Mouse (Mus musculus) limb, embryonic 15.5 days (tissue): ENCODE data around the gene Ano9. TPM values are rescaled to one million over a fixed set of nuclear protein-coding genes. Genes with fewer than 3 reads are reported as not detected.

Experiments used
- ATAC-seq: fragments of 200-750 bp; cut with Nextera tagmentation; 2 replicates; pipeline ENCODE4 v1.8.0; 2017; ENCODE audit warnings: low read depth, moderate TSS enrichment; ENCODE audit not compliant: insufficient number of reproducible peaks, low FRiP score, low TSS enrichment
- H3K27ac ChIP-seq: fragments of 300-500 bp; sonication (generic); 2 replicates; pipeline ENCODE4 v1.5.1; 2015; ENCODE audit warnings: moderate library complexity, mild to moderate bottlenecking, inconsistent platforms
- H3K27me3 ChIP-seq: fragments of 300-500 bp; sonication (generic); 2 replicates; pipeline ENCODE4 v1.6.1; 2015; ENCODE audit warnings: inconsistent platforms
- H3K36me3 ChIP-seq: fragments of 300-500 bp; sonication (generic); 2 replicates; pipeline ENCODE4 v1.6.1; 2015; ENCODE audit warnings: inconsistent platforms
- H3K4me1 ChIP-seq: fragments of 300-500 bp; sonication (generic); 2 replicates; pipeline ENCODE4 v1.6.1; 2015; ENCODE audit warnings: inconsistent platforms
- H3K4me2 ChIP-seq: fragments of 300-500 bp; sonication (generic); 2 replicates; pipeline ENCODE4 v1.6.1; 2015; ENCODE audit warnings: mild to moderate bottlenecking, inconsistent platforms
- H3K4me3 ChIP-seq: fragments of 300-500 bp; sonication (generic); 2 replicates; pipeline ENCODE4 v1.5.1; 2015; ENCODE audit warnings: mild to moderate bottlenecking, inconsistent platforms
- H3K9ac ChIP-seq: fragments of 300-500 bp; sonication (generic); 2 replicates; pipeline ENCODE4 v1.6.1; 2015; ENCODE audit warnings: inconsistent platforms
- H3K9me3 ChIP-seq: fragments of 300-500 bp; sonication (generic); 2 replicates; pipeline ENCODE4 v1.6.1; 2016; ENCODE audit warnings: inconsistent platforms
- WGBS: fragments of 180-500 bp; shearing (Covaris S2); methylation state at CpG from one replicate; pipeline ENCODE4 v1.1.7; 2015; 5-methylcytosine and 5-hydroxymethylcytosine counted together
- polyA plus RNA-seq: library from polyadenylated mRNA; unstranded; fragments of >200 nt; fragmentation: Nextera tagmentation; extraction: Ambion mirVana; gene quantifications from 2 replicates; pipeline ENCODE4 v1.2.1, GENCODE M21; 2015

The Ano9 gene
- polyA plus RNA-seq, 1 experiment from 2014 or later, result 24.1 TPM

DNA sequence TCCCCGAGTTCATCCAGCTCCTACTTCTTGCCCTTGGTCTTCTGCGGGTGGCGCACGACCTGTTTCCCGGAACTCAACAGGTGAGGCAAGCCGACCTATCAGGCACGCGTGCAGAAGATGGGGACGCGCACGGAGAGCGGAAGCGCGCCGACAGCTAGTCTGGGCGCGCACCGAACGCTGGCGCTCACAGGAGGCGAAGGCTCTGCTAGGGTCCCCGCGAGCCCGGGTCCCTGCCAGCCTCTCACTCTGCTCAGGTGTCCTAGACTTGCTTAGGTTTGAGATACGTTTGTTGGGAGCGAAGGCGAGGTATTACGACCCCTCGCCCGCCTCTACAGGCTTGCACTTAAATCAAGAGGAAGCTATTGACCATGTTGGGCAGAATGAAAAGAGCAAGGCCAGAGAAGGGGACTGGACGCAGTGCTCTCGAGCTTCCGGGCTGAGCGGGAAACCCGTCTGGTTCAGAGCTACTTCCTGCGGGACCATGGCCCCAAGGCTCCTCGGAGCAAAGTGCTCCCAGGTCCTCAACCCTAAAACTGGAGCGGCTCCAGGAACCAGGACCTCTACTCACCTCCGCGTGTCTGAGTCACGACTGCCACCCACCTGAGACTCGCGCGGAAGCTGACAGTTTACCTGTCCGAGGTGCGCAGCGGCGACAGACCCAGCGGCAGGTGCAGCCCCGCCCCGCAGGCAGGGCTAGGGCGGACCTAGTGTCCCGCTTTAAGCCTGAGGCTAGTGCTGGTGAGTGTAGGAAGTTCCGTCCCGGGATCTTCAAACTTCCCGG is 17.5 kb downstream of the Ano9 start, which contains the start of gene Sigirr:
Gene Sigirr (minus strand): TSS at position 662 of the 781 bp plus-strand sequence.
- no peak within 1 kb of the TSS for H3K27ac ChIP-seq
- no peaks in the 10 kb centered on the region for H3K36me3 ChIP-seq

DNA sequence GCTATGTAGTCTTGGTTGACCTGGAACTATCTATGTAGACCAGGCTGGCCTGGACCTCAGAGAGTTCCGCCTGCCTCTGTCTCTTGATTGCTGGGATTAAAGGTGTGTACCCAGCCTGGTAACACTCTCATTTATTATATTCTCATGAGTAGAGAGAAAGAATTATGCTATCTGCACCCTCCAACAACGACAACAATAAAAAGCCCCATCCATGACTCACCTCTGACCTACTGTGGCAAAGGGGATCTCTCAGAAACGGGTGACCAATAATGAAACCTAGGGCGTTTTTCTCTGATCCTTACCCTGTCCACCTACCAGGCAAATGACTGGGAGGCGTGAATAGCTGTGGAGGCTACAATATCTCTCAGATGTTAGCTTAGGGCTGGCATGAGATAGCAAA is 20.4 kb downstream of the Ano9 start:
- H3K4me3 ChIP-seq, result no peak overlapping the region
- no peak overlapping the region for H3K4me2 ChIP-seq
- WGBS, result 79% methylated on average over 5 of the region's 5 CpGs
- H3K27me3 ChIP-seq, result peaks cover 50% of the 10 kb centered on the region
- no peak for ATAC-seq
- H3K36me3 ChIP-seq, result no peaks in the 10 kb centered on the region
- peaks cover 23% of the 10 kb centered on the region for H3K4me1 ChIP-seq
- 0 out of 2 replicates have a peak overlapping the region, but pooled peaks have one; percentile 18 for H3K27ac ChIP-seq
- no peak overlapping the region for H3K9ac ChIP-seq
- H3K9me3 ChIP-seq, result no peaks in the 10 kb centered on the region

More for the DNA sequence above, 17.5 kb downstream of the Ano9 start, which contains the start of gene Sigirr:
- no peaks in the 10 kb centered on the region for H3K9me3 ChIP-seq
- 1% methylated on average over 56 of the region's 56 CpGs for WGBS
- H3K4me3 ChIP-seq, result peak within 1 kb of the TSS; percentile 37
- peaks cover 46% of the 10 kb centered on the region for H3K27me3 ChIP-seq
- ATAC-seq, result no peak
- H3K4me2 ChIP-seq, result peak within 1 kb of the TSS; percentile 75
- peaks cover 15% of the 10 kb centered on the region for H3K4me1 ChIP-seq
- H3K9ac ChIP-seq, result peak within 1 kb of the TSS; percentile 29; the same call in 1 of the 2 replicates

DNA sequence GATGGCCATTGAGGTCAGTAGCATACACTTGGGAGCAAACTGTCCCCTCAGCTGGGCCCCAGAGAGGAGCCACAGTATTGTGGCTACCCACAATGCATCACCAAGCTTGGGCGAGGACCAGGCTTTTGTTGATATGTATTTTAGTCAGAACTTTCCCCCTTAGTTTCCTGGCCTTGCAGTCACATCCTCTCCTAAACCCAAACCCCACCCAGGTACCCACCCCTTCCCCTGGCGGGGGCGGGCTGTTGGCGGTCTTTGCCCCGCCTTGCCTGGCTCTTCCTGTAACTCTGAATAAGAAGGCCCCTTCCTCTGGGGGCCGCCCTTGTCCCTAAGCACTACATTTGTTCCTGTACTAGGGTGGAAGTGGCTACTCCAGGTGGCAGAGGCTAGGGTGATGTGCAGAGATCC is 21.0 kb downstream of the Ano9 start:
- Histone ChIP-seq H3K27me3 (peaks cover 47% of the 10 kb centered on the region), H3K36me3 (no peaks in the 10 kb centered on the region), H3K4me3 (no peak overlapping the region), H3K27ac (0 out of 2 replicates have a peak overlapping the region, but pooled peaks have one; percentile 18), H3K9ac (no peak overlapping the region), H3K4me2 (no peak overlapping the region), H3K4me1 (peaks cover 28% of the 10 kb centered on the region), H3K9me3 (no peaks in the 10 kb centered on the region)
- no peak for ATAC-seq
- WGBS, result 40% methylated on average over 6 of the region's 6 CpGs

DNA sequence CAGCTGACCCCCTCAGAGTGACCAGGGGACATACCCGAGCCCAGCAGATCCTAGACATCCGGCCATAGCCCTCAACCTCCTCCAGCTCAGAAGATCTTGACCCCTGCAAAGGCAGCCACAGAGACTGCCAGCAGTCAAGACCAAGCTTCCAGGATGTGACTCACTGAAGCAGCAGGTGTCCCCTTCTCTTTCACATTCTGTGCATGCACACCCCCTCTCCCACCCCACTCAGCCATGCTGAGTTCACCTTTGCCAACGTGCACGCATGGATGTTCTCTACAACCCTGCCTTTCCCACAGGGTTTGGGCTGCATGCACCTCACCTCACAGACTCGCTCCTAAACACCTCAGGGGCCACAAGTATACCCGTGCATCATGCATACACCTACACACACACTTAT is 21.6 kb downstream of the Ano9 start:
- Histone ChIP-seq H3K27me3 (peaks cover 46% of the 10 kb centered on the region), H3K9ac (no peak overlapping the region)
- WGBS, result 81% methylated on average over 6 of the region's 6 CpGs

DNA sequence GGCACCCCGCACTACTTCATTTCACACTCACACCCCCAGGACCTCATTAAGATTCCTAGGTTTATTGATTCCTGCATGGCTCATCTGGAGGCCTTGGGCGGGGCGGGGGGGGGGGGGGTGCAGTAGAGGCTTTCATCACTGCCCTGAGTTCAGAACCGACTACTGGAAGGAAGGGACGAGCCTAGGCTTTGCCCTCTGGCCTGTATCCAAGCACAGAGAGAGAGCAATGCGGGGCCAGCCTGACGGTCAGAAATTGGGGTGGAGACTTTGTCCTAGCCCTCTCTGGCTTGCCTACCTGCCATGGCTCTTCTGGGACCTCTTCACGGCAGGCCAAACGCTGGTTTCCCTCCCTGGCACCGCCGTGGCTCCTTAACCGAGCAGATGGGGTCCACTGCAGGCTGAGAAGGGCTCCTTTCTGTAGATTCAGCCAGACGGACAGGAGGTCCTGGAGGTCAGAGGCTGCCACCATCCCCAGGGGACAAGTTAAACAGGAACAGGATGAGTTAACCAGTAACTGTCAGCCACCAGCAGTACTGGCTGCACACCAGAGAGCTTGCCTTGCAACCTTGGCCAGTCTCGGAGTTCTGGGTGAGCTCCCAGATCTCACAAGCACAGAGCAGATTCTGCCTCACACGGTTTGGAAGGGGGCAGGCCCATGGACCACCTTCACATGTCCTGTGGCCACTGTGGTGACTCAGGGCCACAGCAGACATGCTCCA is 23.0 kb downstream of the Ano9 start:
- Histone ChIP-seq H3K9ac (no peak overlapping the region), H3K27me3 (peaks cover 44% of the 10 kb centered on the region), H3K27ac (no peak overlapping the region), H3K4me3 (no peak overlapping the region), H3K9me3 (no peaks in the 10 kb centered on the region), H3K36me3 (no peaks in the 10 kb centered on the region), H3K4me2 (no peak overlapping the region), H3K4me1 (peaks cover 22% of the 10 kb centered on the region)
- WGBS, result 59% methylated on average over 15 of the region's 15 CpGs
- ATAC-seq, result no peak

More for the DNA sequence above, 21.6 kb downstream of the Ano9 start:
- H3K27ac ChIP-seq, result no peak overlapping the region
- H3K4me3 ChIP-seq, result no peak overlapping the region
- no peaks in the 10 kb centered on the region for H3K9me3 ChIP-seq
- peaks cover 31% of the 10 kb centered on the region for H3K4me1 ChIP-seq
- no peak for ATAC-seq
- H3K4me2 ChIP-seq, result no peak overlapping the region
- H3K36me3 ChIP-seq, result no peaks in the 10 kb centered on the region

DNA sequence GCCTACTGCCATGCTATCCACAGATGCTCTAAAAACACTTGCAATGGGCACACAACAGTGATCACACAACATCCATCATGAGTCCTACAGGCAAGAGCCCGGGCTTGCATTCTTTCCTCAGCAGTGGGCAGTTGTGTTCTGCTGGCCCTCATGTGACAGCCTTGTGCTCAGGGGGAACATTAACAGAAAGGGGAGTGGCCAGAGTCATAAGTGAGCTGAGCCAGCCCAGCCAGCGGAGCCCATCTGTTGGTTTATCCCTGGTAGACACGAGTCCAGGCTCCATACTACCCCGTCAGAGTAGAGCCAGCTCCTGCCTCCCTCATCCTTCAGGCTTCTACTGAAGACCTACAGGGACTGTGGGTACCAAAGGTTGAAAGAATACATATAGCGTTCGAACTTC is 23.7 kb downstream of the Ano9 start:
- no peaks in the 10 kb centered on the region for H3K9me3 ChIP-seq
- no peak overlapping the region for H3K27ac ChIP-seq
- H3K27me3 ChIP-seq, result peaks cover 45% of the 10 kb centered on the region
- H3K4me2 ChIP-seq, result no peak overlapping the region
- no peak overlapping the region for H3K4me3 ChIP-seq
- no peak overlapping the region for H3K9ac ChIP-seq
- no peak for ATAC-seq
- H3K36me3 ChIP-seq, result no peaks in the 10 kb centered on the region
- H3K4me1 ChIP-seq, result peaks cover 20% of the 10 kb centered on the region
- 76% methylated on average over 6 of the region's 6 CpGs for WGBS

DNA sequence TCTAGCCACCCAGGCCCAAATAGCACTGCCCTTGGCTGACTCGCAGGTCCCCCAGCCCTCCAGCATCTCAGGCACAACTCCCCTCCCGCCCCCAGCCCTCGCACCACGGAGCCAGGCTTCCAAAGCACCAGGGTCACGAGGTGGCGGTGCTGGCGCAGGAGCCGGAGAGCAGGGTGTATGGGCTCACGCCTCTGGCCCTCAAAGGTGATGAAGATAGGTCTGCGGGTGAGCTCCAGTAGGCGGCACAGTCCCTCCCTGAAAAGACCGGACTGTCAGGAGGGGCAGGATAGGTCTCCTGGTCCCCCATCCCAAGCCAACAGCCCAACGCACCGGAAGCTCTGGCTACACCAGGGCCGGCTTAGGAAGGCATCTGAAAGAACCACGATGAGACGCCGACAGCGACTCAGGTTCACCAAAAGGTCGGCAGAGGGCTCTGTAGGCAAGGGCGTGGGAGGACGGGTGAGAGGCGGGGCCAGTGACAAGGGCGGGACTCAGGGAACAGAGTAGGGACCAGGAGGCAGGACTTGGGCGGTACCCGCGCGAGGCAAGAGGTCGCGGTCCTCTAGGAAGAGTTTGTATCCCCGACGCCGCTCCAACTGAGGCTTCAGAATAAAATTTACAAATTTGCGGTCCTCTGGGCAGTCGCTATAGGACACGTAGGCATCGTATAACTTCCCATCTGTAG is 25.4 kb downstream of the Ano9 start:
- Histone ChIP-seq H3K4me3 (peak overlapping the region; percentile 19), H3K4me1 (peaks cover 31% of the 10 kb centered on the region), H3K36me3 (no peaks in the 10 kb centered on the region), H3K27ac (no peak overlapping the region; the same call in 1 of the 2 replicates), H3K4me2 (peak overlapping the region; percentile 38), H3K27me3 (peaks cover 50% of the 10 kb centered on the region), H3K9me3 (no peaks in the 10 kb centered on the region), H3K9ac (no peak overlapping the region)
- 8% methylated on average over 37 of the region's 37 CpGs for WGBS
- ATAC-seq, result peak; percentile 66; the same call in 1 of the 2 replicates

DNA sequence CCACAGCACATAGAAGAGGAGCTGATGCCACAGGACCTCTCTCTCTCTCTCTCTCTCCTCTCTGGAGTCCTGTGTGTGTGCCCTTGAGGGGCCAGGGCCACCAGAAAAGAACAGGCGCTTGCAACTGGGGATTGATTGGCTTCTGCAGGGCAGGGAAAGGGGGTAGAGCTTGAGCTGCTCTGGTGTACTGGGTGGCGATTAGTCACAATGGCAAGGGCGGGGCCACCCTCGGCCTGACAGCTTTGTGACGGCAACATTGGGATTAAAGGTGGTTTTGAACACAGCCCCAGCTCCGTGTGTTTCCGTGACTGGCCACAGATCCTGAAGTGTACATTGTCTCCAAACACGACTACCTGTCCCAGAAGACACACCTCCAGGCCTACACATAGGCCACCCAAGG is 27.4 kb downstream of the Ano9 start:
- ATAC-seq, result no peak
- Histone ChIP-seq H3K36me3 (no peaks in the 10 kb centered on the region), H3K9ac (no peak overlapping the region), H3K9me3 (no peaks in the 10 kb centered on the region), H3K4me3 (no peak overlapping the region), H3K27me3 (peaks cover 56% of the 10 kb centered on the region), H3K4me1 (peaks cover 28% of the 10 kb centered on the region), H3K27ac (0 out of 2 replicates have a peak overlapping the region, but pooled peaks have one; percentile 17), H3K4me2 (no peak overlapping the region)
- 68% methylated on average over 8 of the region's 8 CpGs for WGBS

DNA sequence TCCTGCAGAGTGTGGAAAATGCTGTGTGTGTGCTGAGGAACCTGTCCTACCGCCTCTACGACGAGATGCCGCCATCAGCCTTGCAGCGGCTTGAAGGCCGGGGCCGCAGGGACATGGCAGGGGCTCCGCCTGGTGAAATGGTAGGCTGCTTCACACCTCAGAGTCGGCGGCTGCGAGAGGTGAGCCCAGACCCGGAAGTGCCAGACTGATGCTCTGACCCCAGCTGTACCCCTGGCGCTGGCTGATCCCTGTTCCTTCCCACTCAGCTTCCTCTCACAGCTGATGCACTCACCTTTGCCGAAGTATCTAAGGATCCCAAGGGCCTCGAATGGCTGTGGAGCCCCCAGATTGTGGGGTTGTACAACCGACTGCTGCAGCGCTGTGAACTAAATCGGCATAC is 29.1 kb downstream of the Ano9 start:
- Histone ChIP-seq H3K9ac (no peak overlapping the region), H3K4me2 (0 out of 2 replicates have a peak overlapping the region, but pooled peaks have one; percentile 7), H3K4me3 (no peak overlapping the region), H3K27me3 (peaks cover 56% of the 10 kb centered on the region), H3K4me1 (peaks cover 26% of the 10 kb centered on the region), H3K9me3 (no peaks in the 10 kb centered on the region), H3K27ac (no peak overlapping the region), H3K36me3 (no peaks in the 10 kb centered on the region)
- 11% methylated on average over 18 of the region's 18 CpGs for WGBS
- no peak for ATAC-seq

DNA sequence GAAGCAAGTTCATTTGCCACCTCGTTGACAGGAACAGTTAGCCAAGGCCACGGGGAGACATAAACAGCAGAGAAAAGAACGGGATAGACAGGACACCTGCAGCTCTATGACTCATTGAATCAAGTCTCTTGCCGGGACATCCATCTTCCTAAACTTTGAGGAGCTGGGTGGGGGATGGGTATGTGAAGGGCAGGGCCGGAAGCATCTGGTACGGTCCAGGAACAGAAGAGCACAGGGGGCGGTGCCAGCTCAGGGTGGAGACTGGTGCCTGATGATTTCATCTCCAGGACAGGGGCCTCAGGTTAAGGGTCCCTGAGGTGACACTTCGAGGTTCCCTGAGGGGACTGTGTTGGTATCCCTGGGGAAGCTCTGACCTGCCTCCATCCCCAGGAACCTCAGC is 29.7 kb downstream of the Ano9 start:
- no peak overlapping the region for H3K4me2 ChIP-seq
- H3K27me3 ChIP-seq, result peaks cover 52% of the 10 kb centered on the region
- H3K9ac ChIP-seq, result no peak overlapping the region
- 25% methylated on average over 8 of the region's 8 CpGs for WGBS
- ATAC-seq, result no peak; the same call in 1 of the 2 replicates
- H3K9me3 ChIP-seq, result no peaks in the 10 kb centered on the region
- H3K4me1 ChIP-seq, result peaks cover 26% of the 10 kb centered on the region
- H3K36me3 ChIP-seq, result 0 out of 2 replicates have a peak, but pooled peaks cover 3% of the 10 kb centered on the region
- H3K27ac ChIP-seq, result no peak overlapping the region
- H3K4me3 ChIP-seq, result no peak overlapping the region
